Mouse (Mus musculus): ENCODE results near the gene Fgf8. TPM values are rescaled to one million over a fixed set of nuclear protein-coding genes. Genes with fewer than 3 reads are reported as not detected.

The Fgf8 gene
- polyA plus RNA-seq, 1 experiment from 2014 or later: not detected

GRCm38 (mm10) chr19:45787450-45787849, 44.7 kb upstream of the Fgf8 start:
- no peaks in the 10 kb centered on the region for H3K36me3 ChIP-seq (ENCODE audit: control insufficient read depth, insufficient read depth, low read length)
- H3K27me3 ChIP-seq (ENCODE audit: control insufficient read depth, insufficient read depth, low read length): no peaks in the 10 kb centered on the region
- no peak overlapping the region for H3K9ac ChIP-seq (ENCODE audit: low read length)
- no peak overlapping the region for H3K27ac ChIP-seq (replicated peaks)
- ATAC-seq (ENCODE audit: low FRiP score, low TSS enrichment): no peak
- H3K9me3 ChIP-seq (ENCODE audit: control insufficient read depth, low read length): no peaks in the 10 kb centered on the region
- no peaks in the 10 kb centered on the region for H3K4me1 ChIP-seq (replicated peaks; ENCODE audit: control insufficient read depth, insufficient read depth)
- H3K4me2 ChIP-seq (replicated peaks; ENCODE audit: low read depth): no peak overlapping the region
- no peak for DNase-seq (ENCODE audit: low spot score)
- TF ChIP-seq EP300 (optimal IDR thresholded peaks at IDR 0.05) (no peak), CTCF (IDR thresholded peaks at IDR 0.05; ENCODE audit: low read depth) (no peak)
- H3K4me3 ChIP-seq (ENCODE audit: low read depth, low read length): no peak overlapping the region
- 64% methylated on average over 3 of the region's 3 CpGs for WGBS

- Histone ChIP-seq H3K36me3 (ENCODE audit: control insufficient read depth, insufficient read depth, low read length) (peaks cover 2% of the 10 kb centered on the region; the same call in 1 of the 2 replicates), H3K4me3 (ENCODE audit: low read depth, low read length) (no peak overlapping the region), H3K9ac (ENCODE audit: low read length) (no peak overlapping the region), H3K27ac (replicated peaks) (peak overlapping the region; percentile 53), H3K9me3 (ENCODE audit: control insufficient read depth, low read length) (no peaks in the 10 kb centered on the region), H3K4me1 (replicated peaks; ENCODE audit: control insufficient read depth, insufficient read depth) (peaks cover 3% of the 10 kb centered on the region; the same call in 1 of the 2 replicates), H3K4me2 (replicated peaks; ENCODE audit: low read depth) (no peak overlapping the region), H3K27me3 (ENCODE audit: control insufficient read depth, insufficient read depth, low read length) (no peaks in the 10 kb centered on the region)
- no peak for TF ChIP-seq EP300 (optimal IDR thresholded peaks at IDR 0.05)
- no peak for TF ChIP-seq CTCF (IDR thresholded peaks at IDR 0.05; ENCODE audit: low read depth)
- ATAC-seq (ENCODE audit: low FRiP score, low TSS enrichment) (no peak), DNase-seq (ENCODE audit: low spot score) (peak; percentile 41)
- 27% methylated on average over 3 of the region's 3 CpGs for WGBS
Measured at GRCm38 (mm10) chr19:45785470-45785869, 42.8 kb upstream of the Fgf8 start.

GRCm38 (mm10) chr19:45783933-45784576, 41.3 kb upstream of the Fgf8 start:
- no peaks in the 10 kb centered on the region for H3K27me3 ChIP-seq (ENCODE audit: control insufficient read depth, insufficient read depth, low read length)
- no peak for ATAC-seq (ENCODE audit: low FRiP score, low TSS enrichment)
- H3K9me3 ChIP-seq (ENCODE audit: control insufficient read depth, low read length): no peaks in the 10 kb centered on the region
- peak overlapping the region; percentile 41; the same call in 1 of the 2 replicates for H3K9ac ChIP-seq (ENCODE audit: low read length)
- DNase-seq (ENCODE audit: low spot score): no peak
- H3K4me2 ChIP-seq (replicated peaks; ENCODE audit: low read depth): peak overlapping the region; percentile 57
- TF ChIP-seq EP300 (optimal IDR thresholded peaks at IDR 0.05): no peak
- TF ChIP-seq CTCF (IDR thresholded peaks at IDR 0.05; ENCODE audit: low read depth): no peak
- H3K36me3 ChIP-seq (ENCODE audit: control insufficient read depth, insufficient read depth, low read length): peaks cover 11% of the 10 kb centered on the region; the same call in 1 of the 2 replicates
- H3K4me3 ChIP-seq (ENCODE audit: low read depth, low read length): peak overlapping the region; percentile 100
- WGBS: 27% methylated on average over 17 of the region's 17 CpGs
- peaks cover 3% of the 10 kb centered on the region; the same call in 1 of the 2 replicates for H3K4me1 ChIP-seq (replicated peaks; ENCODE audit: control insufficient read depth, insufficient read depth)
- peak overlapping the region; percentile 88 for H3K27ac ChIP-seq (replicated peaks)

GRCm38 (mm10) chr19:45783181-45783932, 40.6 kb upstream of the Fgf8 start, which contains the start of gene Mgea5:
Gene Mgea5, minus strand, starts transcription at chr19:45783837.
- DNase-seq (ENCODE audit: low spot score) (peak; percentile 99), ATAC-seq (ENCODE audit: low FRiP score, low TSS enrichment) (peak; percentile 96)
- 2% methylated on average over 32 of the region's 71 CpGs for WGBS
- Histone ChIP-seq H3K36me3 (ENCODE audit: control insufficient read depth, insufficient read depth, low read length) (peaks cover 11% of the 10 kb centered on the region; the same call in 1 of the 2 replicates), H3K27ac (replicated peaks) (peak within 1 kb of the TSS; percentile 100), H3K4me2 (replicated peaks; ENCODE audit: low read depth) (peak within 1 kb of the TSS; percentile 67), H3K4me3 (ENCODE audit: low read depth, low read length) (peak within 1 kb of the TSS; percentile 100), H3K9me3 (ENCODE audit: control insufficient read depth, low read length) (no peaks in the 10 kb centered on the region), H3K9ac (ENCODE audit: low read length) (peak within 1 kb of the TSS; percentile 97), H3K4me1 (replicated peaks; ENCODE audit: control insufficient read depth, insufficient read depth) (peaks cover 3% of the 10 kb centered on the region; the same call in 1 of the 2 replicates), H3K27me3 (ENCODE audit: control insufficient read depth, insufficient read depth, low read length) (no peaks in the 10 kb centered on the region)
- no peak for TF ChIP-seq CTCF (IDR thresholded peaks at IDR 0.05; ENCODE audit: low read depth)
- peak; percentile 60 for TF ChIP-seq EP300 (optimal IDR thresholded peaks at IDR 0.05)

- H3K4me3 ChIP-seq (ENCODE audit: low read depth, low read length): peak overlapping the region; percentile 100
- TF ChIP-seq CTCF (IDR thresholded peaks at IDR 0.05; ENCODE audit: low read depth) (no peak), EP300 (optimal IDR thresholded peaks at IDR 0.05) (no peak)
- H3K4me1 ChIP-seq (replicated peaks; ENCODE audit: control insufficient read depth, insufficient read depth): peaks cover 3% of the 10 kb centered on the region; the same call in 1 of the 2 replicates
- peak overlapping the region; percentile 67 for H3K4me2 ChIP-seq (replicated peaks; ENCODE audit: low read depth)
- WGBS: under 1% methylated on average over 27 of the region's 36 CpGs
- no peaks in the 10 kb centered on the region for H3K9me3 ChIP-seq (ENCODE audit: control insufficient read depth, low read length)
- no peaks in the 10 kb centered on the region for H3K27me3 ChIP-seq (ENCODE audit: control insufficient read depth, insufficient read depth, low read length)
- H3K9ac ChIP-seq (ENCODE audit: low read length): peak overlapping the region; percentile 97
- ATAC-seq (ENCODE audit: low FRiP score, low TSS enrichment) (peak; percentile 62), DNase-seq (ENCODE audit: low spot score) (peak; percentile 83)
- peaks cover 13% of the 10 kb centered on the region; the same call in 1 of the 2 replicates for H3K36me3 ChIP-seq (ENCODE audit: control insufficient read depth, insufficient read depth, low read length)
- H3K27ac ChIP-seq (replicated peaks): peak overlapping the region; percentile 100
Measured at GRCm38 (mm10) chr19:45782315-45783001, 39.7 kb upstream of the Fgf8 start.

All from stomach, postnatal 0 days (tissue).